Mouse (Mus musculus) retina, embryonic 14.5 days (tissue): ENCODE measurements around the gene Inpp5b.

ENCODE experiments used
- DNase-seq: peaks from one replicate; pipeline ENCODE4 v3.0.0-alpha.2; 2015; ENCODE audit warnings: low spot score

The Inpp5b gene

GRCm38 (mm10) chr4:124765802-124766565 lies 24.3 kb downstream of the Inpp5b start:
- DNase-seq, result no peak

- DNase-seq, result no peak
These were observed 24.9 kb downstream of the Inpp5b start for GRCm38 (mm10) chr4:124766566-124766940.

GRCm38 (mm10) chr4:124768963-124769591 lies 27.4 kb downstream of the Inpp5b start:
- DNase-seq, result no peak

- DNase-seq, result no peak
These were observed 29.0 kb downstream of the Inpp5b start for GRCm38 (mm10) chr4:124770624-124771023.

GRCm38 (mm10) chr4:124772125-124772524 lies 30.5 kb downstream of the Inpp5b start:
- no peak for DNase-seq

GRCm38 (mm10) chr4:124773449-124773848 lies 31.8 kb downstream of the Inpp5b start:
- no peak for DNase-seq

GRCm38 (mm10) chr4:124773995-124774394 lies 32.3 kb downstream of the Inpp5b start:
- DNase-seq, result no peak

- DNase-seq, result no peak
These were observed 32.8 kb downstream of the Inpp5b start for GRCm38 (mm10) chr4:124774429-124774828.

GRCm38 (mm10) chr4:124781361-124781760 lies 39.7 kb downstream of the Inpp5b start:
- DNase-seq, result no peak

- no peak for DNase-seq
These were observed 40.7 kb downstream of the Inpp5b start for GRCm38 (mm10) chr4:124782395-124782794.

- no peak for DNase-seq
These were observed 42.3 kb downstream of the Inpp5b start for GRCm38 (mm10) chr4:124783937-124784336.

- no peak for DNase-seq
These were observed 48.4 kb downstream of the Inpp5b start for GRCm38 (mm10) chr4:124790013-124790412.

- no peak for DNase-seq
These were observed 50.5 kb downstream of the Inpp5b start for GRCm38 (mm10) chr4:124792114-124792513.

- no peak for DNase-seq
These were observed 54.5 kb downstream of the Inpp5b start for GRCm38 (mm10) chr4:124796141-124796540.

- DNase-seq, result no peak
These were observed 55.3 kb downstream of the Inpp5b start for GRCm38 (mm10) chr4:124796913-124797312.

- peak; percentile 98 for DNase-seq
These were observed 60.1 kb downstream of the Inpp5b start, which contains the start of gene Mtf1 for GRCm38 (mm10) chr4:124801552-124802308. Gene Mtf1 (plus strand): TSS chr4:124802104.

- peak; percentile 96 for DNase-seq
These were observed 60.9 kb downstream of the Inpp5b start for GRCm38 (mm10) chr4:124802309-124803260.

- DNase-seq, result no peak
These were observed 61.8 kb downstream of the Inpp5b start for GRCm38 (mm10) chr4:124803406-124803805.

- DNase-seq, result no peak
These were observed 66.9 kb downstream of the Inpp5b start for GRCm38 (mm10) chr4:124808511-124808910.

GRCm38 (mm10) chr4:124809136-124809883 lies 67.7 kb downstream of the Inpp5b start:
- no peak for DNase-seq

- no peak for DNase-seq
These were observed 68.4 kb downstream of the Inpp5b start for GRCm38 (mm10) chr4:124810056-124810455.
